Mouse (Mus musculus): ENCODE data around the gene Tmem234.

GRCm38 (mm10) chr4:129626035-129626434, 25.6 kb downstream of the Tmem234 start:
- no peak for TF ChIP-seq CTCF (IDR thresholded peaks at IDR 0.05)
- no peak for TF ChIP-seq POLR2A (IDR thresholded peaks at IDR 0.05; ENCODE audit: insufficient read depth, low read depth, low read length)

Data from heart, adult 2 months (tissue).